Mouse (Mus musculus): Measurements from ENCODE around the gene Rpl7a. TPM values are rescaled to one million over a fixed set of nuclear protein-coding genes. Genes with fewer than 3 reads are reported as not detected.

Gene Rpl7a
- 866 TPM for polyA plus RNA-seq (2015; fragmentation: Illumina TruSeq; extraction: RNeasy Lipid Tissue Mini Kit (QIAGEN cat#74804); ENCODE audit: low read depth, low replicate concordance)

DNA sequence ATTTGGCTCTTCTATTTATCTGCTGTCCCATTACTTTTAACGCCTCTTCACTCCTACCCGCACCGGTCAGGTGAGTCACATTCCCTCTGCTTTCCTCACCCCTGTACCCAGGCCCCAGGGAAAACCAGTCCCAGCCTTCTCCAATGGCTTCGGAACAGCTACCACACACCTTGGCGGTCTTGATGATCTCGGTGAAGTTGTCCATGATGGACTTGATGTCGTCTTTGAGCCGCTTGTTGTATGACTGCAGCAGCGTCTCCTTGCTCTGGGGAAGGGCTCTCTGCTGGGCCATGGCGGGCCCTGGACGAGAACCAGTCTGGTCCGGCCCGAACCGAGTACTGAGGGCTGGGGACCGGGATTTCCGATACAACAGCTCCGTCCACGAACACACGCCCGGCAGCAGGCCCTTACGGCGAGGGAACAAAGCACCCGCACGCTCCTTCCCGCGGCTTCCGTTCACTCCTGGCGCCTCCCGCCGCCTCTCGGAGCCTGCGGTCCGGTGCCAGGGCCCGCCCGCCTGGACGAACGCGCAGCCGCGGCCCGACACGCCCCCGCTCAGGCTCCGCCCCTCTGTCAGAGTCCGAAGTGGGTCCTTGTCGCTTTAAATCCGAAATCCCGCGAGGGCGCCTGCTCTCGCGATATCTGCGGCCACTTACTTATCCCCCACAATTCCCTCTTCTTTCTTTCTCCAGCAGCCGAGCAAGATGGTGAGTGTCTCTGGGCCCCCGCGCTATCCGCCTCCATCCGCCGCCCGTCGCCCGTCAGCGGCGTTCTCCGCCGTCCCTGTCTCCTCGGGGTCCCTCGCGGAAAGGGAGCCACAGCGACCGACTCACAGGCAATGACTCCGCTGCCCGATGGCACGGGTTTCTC, at the start of gene Rpl7a, which contains the start of gene Med22:
Gene Rpl7a, plus strand, starts transcription at position 641 of the 870 bp plus-strand sequence.
Gene Med22, minus strand, starts transcription at position 554 of the 870 bp plus-strand sequence.

DNA sequence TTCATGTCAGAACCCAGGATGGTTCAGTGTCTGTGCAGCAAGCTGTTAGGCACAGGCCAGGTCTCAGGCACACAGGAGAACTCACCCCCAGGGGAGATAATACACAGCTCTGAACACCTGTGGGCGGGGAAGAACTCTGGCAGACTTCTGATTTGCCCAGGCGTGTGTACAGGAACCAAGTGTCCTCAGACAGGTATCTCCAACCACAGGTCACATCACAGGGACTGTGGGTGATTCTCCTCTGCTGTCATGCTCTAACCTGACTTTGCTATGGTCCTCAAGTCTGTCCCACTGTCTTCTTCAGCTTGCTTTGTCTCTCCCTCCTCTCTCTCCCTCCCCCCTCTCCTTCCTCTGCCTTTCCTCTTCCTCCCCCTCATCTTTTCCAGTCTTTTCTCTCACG, 45.7 kb upstream of the Rpl7a start, which contains the start of gene Abo:
Gene Abo, minus strand, starts transcription at position 101 of the 400 bp plus-strand sequence.

DNA sequence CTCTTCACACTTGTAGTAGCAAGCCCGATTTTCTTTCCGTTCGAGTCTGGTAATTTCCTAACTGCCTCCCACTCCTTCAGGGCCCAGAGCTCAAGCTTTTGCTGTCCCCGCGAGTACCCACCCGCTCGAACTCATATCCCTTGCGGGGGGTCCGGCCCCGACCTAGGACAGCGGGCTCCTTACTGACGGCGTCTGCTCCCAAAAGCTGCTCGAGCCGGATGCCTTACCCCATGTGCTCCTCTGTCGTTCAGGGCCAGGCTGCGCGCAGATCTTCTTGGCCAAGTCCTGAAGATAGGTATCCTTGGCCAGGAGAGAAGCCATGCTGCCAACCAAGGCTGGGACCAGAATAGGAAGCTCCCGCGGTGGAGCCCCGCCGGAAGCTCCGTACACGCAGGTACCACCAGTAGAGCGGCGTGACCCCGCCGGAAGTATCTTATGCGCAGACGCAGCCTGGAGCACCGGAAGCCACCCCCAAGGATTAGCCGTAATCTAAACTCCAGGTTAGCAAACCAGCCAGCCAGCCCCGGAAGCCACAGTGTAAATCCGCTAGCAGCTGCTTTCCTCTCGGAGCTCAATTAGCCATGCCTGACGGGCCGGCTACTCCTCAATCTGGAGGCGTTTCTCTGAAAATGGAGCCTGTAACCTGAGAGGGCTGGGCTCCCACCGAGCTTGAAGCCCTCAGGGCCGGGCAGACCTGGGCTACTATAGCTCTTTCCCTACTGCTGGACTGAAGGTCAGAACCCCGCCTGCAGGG, 7.9 kb upstream of the Rpl7a start, which contains the start of gene Surf6:
Gene Surf6, minus strand, starts transcription at position 413 of the 754 bp plus-strand sequence.

DNA sequence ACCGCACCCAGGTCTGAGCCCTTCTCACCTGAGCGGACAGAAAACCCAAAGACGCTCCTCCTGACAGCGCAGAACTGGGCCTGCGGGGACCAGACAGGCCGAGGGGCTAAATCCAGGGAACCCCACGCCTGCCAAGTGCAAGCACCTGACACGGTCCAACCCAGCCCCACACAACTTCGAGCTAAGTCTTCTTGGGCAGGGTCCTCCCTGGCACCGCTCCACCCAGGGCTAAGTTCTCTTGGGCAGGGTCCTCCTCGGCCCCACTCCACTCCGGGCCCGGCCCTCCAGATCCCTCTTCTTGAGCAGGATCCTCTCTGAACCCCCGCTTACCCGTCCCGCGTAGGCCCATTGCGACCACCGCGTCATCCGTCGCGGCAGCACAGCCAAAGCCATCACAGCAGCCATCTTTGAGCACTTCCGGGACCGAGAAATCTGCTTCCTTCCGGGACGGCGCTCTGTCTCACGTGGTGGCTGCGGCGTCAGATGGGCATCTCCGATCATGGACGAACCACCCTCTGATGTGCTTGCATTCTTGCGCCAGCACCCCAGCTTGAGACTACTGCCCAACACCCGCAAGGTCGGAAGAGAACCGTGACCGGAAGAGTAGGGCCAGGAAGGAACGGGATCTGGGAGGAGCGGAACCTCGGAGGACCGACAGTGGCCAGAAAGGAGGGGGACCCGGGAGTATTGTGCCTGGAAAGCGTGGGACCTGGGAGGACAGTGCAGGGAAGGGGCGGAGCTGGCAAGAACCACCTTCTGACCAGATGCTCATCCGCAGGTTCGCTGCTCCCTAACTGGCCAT, 5.6 kb downstream of the Rpl7a start, which contains the start of the genes Surf2 and Surf1:
Gene Surf2, plus strand, starts transcription at position 441 of the 802 bp plus-strand sequence.
Gene Surf1, minus strand, starts transcription at position 604 of the 802 bp plus-strand sequence.

DNA sequence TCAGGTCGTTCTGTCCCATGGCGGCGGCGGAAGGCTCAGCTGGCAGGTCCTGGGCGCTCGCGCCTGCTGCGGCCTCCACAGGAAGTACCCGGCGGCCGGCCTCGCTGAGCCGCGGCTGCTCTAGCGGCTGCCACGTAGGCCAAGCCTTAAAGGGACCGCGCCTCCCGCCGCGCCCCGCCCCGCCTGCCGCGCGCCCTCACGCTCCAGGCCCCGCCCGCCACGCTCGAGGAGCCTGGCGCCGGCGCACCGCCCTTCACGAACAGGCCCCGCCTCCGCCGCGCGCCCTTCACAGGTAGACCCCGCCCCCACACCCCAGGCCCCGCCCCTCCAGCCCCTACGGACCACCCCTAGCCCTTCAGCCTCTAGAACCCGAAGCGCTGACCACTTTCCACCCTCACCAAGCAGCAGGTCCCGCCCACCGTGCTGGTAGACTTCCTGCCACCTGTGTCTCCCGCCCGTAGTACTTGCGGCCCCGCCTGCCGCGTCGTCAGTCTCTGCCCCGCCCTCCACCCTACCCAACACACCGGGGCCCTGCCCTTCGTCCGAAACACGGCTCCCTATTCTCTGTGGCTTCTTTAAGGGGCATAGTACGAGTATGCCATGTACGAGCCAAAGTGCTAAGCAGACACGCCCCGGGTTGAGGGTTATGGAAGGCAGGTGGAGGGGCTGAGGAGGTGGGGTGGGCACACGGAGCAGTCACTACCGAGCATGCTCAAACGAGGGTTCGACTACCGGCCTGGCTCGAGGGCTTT, 22.9 kb downstream of the Rpl7a start, which contains the start of the genes Surf4 and Stkld1:
Gene Surf4, minus strand, starts transcription at position 625 of the 752 bp plus-strand sequence.
Gene Stkld1, plus strand, starts transcription at position 744 of the 752 bp plus-strand sequence.

Other genes with a start within 250 kb of the Rpl7a start
- gene Lcn4, start 239.5 kb upstream of the Rpl7a start, polyA plus RNA-seq (2015; fragmentation: Illumina TruSeq; extraction: RNeasy Lipid Tissue Mini Kit (QIAGEN cat#74804); ENCODE audit: low read depth, low replicate concordance) = not detected
- gene Abo, start 45.8 kb upstream of the Rpl7a start, polyA plus RNA-seq (2015; fragmentation: Illumina TruSeq; extraction: RNeasy Lipid Tissue Mini Kit (QIAGEN cat#74804); ENCODE audit: low read depth, low replicate concordance) = not detected
- 20.5 TPM for gene Surf6, start 7.9 kb upstream of the Rpl7a start, polyA plus RNA-seq (2015; fragmentation: Illumina TruSeq; extraction: RNeasy Lipid Tissue Mini Kit (QIAGEN cat#74804); ENCODE audit: low read depth, low replicate concordance)
- gene Med22, start 87 bp upstream of the Rpl7a start, polyA plus RNA-seq (2015; fragmentation: Illumina TruSeq; extraction: RNeasy Lipid Tissue Mini Kit (QIAGEN cat#74804); ENCODE audit: low read depth, low replicate concordance) = 54.1 TPM
- 68.7 TPM for gene Surf2, start 5.6 kb downstream of the Rpl7a start, polyA plus RNA-seq (2015; fragmentation: Illumina TruSeq; extraction: RNeasy Lipid Tissue Mini Kit (QIAGEN cat#74804); ENCODE audit: low read depth, low replicate concordance)
- 161 TPM for gene Surf1, start 5.8 kb downstream of the Rpl7a start, polyA plus RNA-seq (2015; fragmentation: Illumina TruSeq; extraction: RNeasy Lipid Tissue Mini Kit (QIAGEN cat#74804); ENCODE audit: low read depth, low replicate concordance)
- gene Surf4, start 23.2 kb downstream of the Rpl7a start, polyA plus RNA-seq (2015; fragmentation: Illumina TruSeq; extraction: RNeasy Lipid Tissue Mini Kit (QIAGEN cat#74804); ENCODE audit: low read depth, low replicate concordance) = 51.1 TPM
- gene Stkld1, start 23.3 kb downstream of the Rpl7a start, polyA plus RNA-seq (2015; fragmentation: Illumina TruSeq; extraction: RNeasy Lipid Tissue Mini Kit (QIAGEN cat#74804); ENCODE audit: low read depth, low replicate concordance) = not detected
- gene Rexo4, start 53.6 kb downstream of the Rpl7a start, polyA plus RNA-seq (2015; fragmentation: Illumina TruSeq; extraction: RNeasy Lipid Tissue Mini Kit (QIAGEN cat#74804); ENCODE audit: low read depth, low replicate concordance) = 66.6 TPM
- 4.2 TPM for gene Adamts13, start 62.7 kb downstream of the Rpl7a start, polyA plus RNA-seq (2015; fragmentation: Illumina TruSeq; extraction: RNeasy Lipid Tissue Mini Kit (QIAGEN cat#74804); ENCODE audit: low read depth, low replicate concordance)
- gene Cacfd1, start 99.2 kb downstream of the Rpl7a start, polyA plus RNA-seq (2015; fragmentation: Illumina TruSeq; extraction: RNeasy Lipid Tissue Mini Kit (QIAGEN cat#74804); ENCODE audit: low read depth, low replicate concordance) = 44.5 TPM
- gene Slc2a6, start 117.2 kb downstream of the Rpl7a start, polyA plus RNA-seq (2015; fragmentation: Illumina TruSeq; extraction: RNeasy Lipid Tissue Mini Kit (QIAGEN cat#74804); ENCODE audit: low read depth, low replicate concordance) = 21.4 TPM
- not detected for gene Mymk, start 161.4 kb downstream of the Rpl7a start, polyA plus RNA-seq (2015; fragmentation: Illumina TruSeq; extraction: RNeasy Lipid Tissue Mini Kit (QIAGEN cat#74804); ENCODE audit: low read depth, low replicate concordance)
- gene Adamtsl2, start 168.6 kb downstream of the Rpl7a start, polyA plus RNA-seq (2015; fragmentation: Illumina TruSeq; extraction: RNeasy Lipid Tissue Mini Kit (QIAGEN cat#74804); ENCODE audit: low read depth, low replicate concordance) = 16.1 TPM
- 85.0 TPM for gene Fam163b, start 231.7 kb downstream of the Rpl7a start, polyA plus RNA-seq (2015; fragmentation: Illumina TruSeq; extraction: RNeasy Lipid Tissue Mini Kit (QIAGEN cat#74804); ENCODE audit: low read depth, low replicate concordance)

Data from brain, adult 10 weeks (tissue).